Mouse (Mus musculus): ENCODE data around the gene Snx9.

Gene Snx9

DNA sequence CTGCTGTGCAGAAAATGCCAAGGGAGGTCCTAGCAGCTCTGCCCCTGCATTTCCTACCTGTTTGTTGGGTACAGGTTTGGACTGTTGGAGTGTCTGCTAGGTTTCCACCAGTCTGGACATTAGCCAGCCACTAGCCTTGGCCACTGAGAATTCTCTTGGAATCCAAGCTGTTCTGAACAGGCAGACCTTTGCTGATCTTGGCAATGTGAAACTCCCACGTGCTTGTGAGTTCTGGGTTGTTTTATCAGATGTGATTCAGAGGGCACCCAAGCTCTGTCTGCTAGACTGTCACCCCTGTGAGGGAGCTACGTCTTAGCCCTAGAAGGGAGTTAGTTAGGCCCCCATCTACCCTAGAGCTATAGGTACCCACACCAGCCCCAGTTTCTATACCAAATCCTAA is 96.3 kb downstream of the Snx9 start:
- TF ChIP-seq NANOG (IDR thresholded peaks at IDR 0.05; ENCODE audit: borderline replicate concordance, low read length): no peak
- no peak for TF ChIP-seq POU5F1 (IDR thresholded peaks at IDR 0.05; ENCODE audit: borderline replicate concordance, low read length)
- TF ChIP-seq CTCF (conservative IDR thresholded peaks at IDR 0.05; ENCODE audit: low read length): no peak
- peaks cover 52% of the 10 kb centered on the region for H3K27me3 ChIP-seq (ENCODE audit: insufficient read depth, low read length)
- H3K9me3 ChIP-seq (ENCODE audit: low read length): no peaks in the 10 kb centered on the region
- H3K4me1 ChIP-seq (replicated peaks; ENCODE audit: low read depth, low read length): peaks cover 20% of the 10 kb centered on the region
- no peaks in the 10 kb centered on the region for H3K36me3 ChIP-seq (ENCODE audit: insufficient read depth, low read length)
- no peak overlapping the region for H3K4me3 ChIP-seq (replicated peaks; ENCODE audit: low read length)

DNA sequence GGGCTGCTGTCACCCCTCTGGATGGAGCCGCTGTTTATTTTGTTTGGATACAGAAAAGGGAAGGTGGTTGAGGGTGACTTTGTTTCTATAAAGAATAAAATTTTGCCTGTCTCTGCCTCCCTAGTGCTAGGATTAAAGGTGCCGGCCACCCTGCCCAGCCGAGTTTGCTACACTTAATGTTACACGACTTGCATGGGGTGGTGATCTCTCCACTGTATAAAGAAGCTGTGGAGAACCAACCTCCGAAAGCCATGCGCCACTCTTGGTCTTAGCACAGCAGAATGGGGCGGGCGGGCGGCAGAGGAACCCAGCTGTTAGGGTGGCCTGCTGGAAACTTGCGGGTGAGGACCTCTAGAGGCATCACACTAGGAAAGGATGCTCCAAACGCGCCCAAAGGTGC is 98.7 kb downstream of the Snx9 start:
- TF ChIP-seq CTCF (conservative IDR thresholded peaks at IDR 0.05; ENCODE audit: low read length) (no peak), POU5F1 (IDR thresholded peaks at IDR 0.05; ENCODE audit: borderline replicate concordance, low read length) (no peak)
- Histone ChIP-seq H3K36me3 (ENCODE audit: insufficient read depth, low read length) (no peaks in the 10 kb centered on the region), H3K4me3 (replicated peaks; ENCODE audit: low read length) (peak overlapping the region; percentile 69), H3K4me1 (replicated peaks; ENCODE audit: low read depth, low read length) (peaks cover 17% of the 10 kb centered on the region), H3K27me3 (ENCODE audit: insufficient read depth, low read length) (peaks cover 56% of the 10 kb centered on the region), H3K9me3 (ENCODE audit: low read length) (no peaks in the 10 kb centered on the region)

DNA sequence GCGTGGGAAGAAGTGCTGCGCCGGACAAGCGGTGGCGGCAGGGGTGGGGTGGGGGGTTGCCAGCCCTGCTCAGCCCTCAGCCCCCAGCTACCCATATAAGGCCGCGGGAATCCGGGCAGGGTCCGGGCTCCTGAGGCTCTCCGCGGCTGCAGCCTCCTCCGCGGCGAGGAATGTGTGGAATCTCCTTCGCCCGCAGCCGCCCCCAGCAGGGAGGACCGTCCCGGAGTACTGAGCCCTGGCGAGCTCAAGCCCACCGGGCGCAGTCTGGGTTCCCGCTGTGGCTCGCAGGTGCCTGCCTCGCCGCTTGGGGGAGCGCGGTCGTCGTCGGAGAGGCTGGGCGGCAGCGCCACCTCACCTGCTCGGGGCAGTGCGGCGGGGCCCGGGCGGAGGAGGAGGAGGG is 99.7 kb downstream of the Snx9 start:
- TF ChIP-seq CTCF (conservative IDR thresholded peaks at IDR 0.05; ENCODE audit: low read length): no peak
- TF ChIP-seq NANOG (IDR thresholded peaks at IDR 0.05; ENCODE audit: borderline replicate concordance, low read length): no peak
- no peak for TF ChIP-seq POU5F1 (IDR thresholded peaks at IDR 0.05; ENCODE audit: borderline replicate concordance, low read length)
- Histone ChIP-seq H3K9me3 (ENCODE audit: low read length) (no peaks in the 10 kb centered on the region), H3K4me3 (replicated peaks; ENCODE audit: low read length) (peak overlapping the region; percentile 69), H3K27me3 (ENCODE audit: insufficient read depth, low read length) (peaks cover 65% of the 10 kb centered on the region), H3K36me3 (ENCODE audit: insufficient read depth, low read length) (no peaks in the 10 kb centered on the region), H3K4me1 (replicated peaks; ENCODE audit: low read depth, low read length) (peaks cover 16% of the 10 kb centered on the region)

- Histone ChIP-seq H3K9me3 (ENCODE audit: low read length) (no peaks in the 10 kb centered on the region), H3K36me3 (ENCODE audit: insufficient read depth, low read length) (no peaks in the 10 kb centered on the region), H3K4me1 (replicated peaks; ENCODE audit: low read depth, low read length) (peaks cover 14% of the 10 kb centered on the region), H3K4me3 (replicated peaks; ENCODE audit: low read length) (peak within 1 kb of the TSS; percentile 77), H3K27me3 (ENCODE audit: insufficient read depth, low read length) (peaks cover 66% of the 10 kb centered on the region)
- TF ChIP-seq POU5F1 (IDR thresholded peaks at IDR 0.05; ENCODE audit: borderline replicate concordance, low read length): no peak
- TF ChIP-seq NANOG (IDR thresholded peaks at IDR 0.05; ENCODE audit: borderline replicate concordance, low read length): no peak
- TF ChIP-seq CTCF (conservative IDR thresholded peaks at IDR 0.05; ENCODE audit: low read length): no peak
Observed at GRCm38 (mm10) chr17:5941230-5942043, 100.3 kb downstream of the Snx9 start, which contains the start of gene Synj2. Gene Synj2, plus strand, starts transcription at chr17:5941280.

DNA sequence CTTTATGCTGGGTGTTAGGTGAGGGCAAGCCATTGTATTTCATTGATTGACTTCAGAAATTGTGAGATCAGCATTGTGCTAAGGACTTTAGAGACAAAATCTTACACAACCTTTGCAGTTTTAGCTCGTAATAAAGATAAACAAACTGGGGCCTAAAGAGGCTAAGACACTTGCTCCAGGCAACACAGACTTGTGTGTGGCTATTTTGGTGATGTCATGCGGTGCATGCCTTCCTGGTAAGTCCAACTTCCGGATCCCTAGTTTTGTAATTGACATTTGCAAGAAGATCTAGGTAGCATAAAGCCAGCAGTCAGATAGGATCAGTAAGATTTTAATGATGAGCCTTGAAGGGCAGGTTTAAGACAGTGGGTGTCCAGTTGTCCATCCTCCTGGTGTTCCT is 101.0 kb downstream of the Snx9 start:
- no peaks in the 10 kb centered on the region for H3K9me3 ChIP-seq (ENCODE audit: low read length)
- H3K36me3 ChIP-seq (ENCODE audit: insufficient read depth, low read length): no peaks in the 10 kb centered on the region
- peaks cover 65% of the 10 kb centered on the region for H3K27me3 ChIP-seq (ENCODE audit: insufficient read depth, low read length)
- H3K4me3 ChIP-seq (replicated peaks; ENCODE audit: low read length): peak overlapping the region; percentile 77; the same call in 1 of the 2 replicates
- TF ChIP-seq POU5F1 (IDR thresholded peaks at IDR 0.05; ENCODE audit: borderline replicate concordance, low read length): no peak
- peaks cover 20% of the 10 kb centered on the region for H3K4me1 ChIP-seq (replicated peaks; ENCODE audit: low read depth, low read length)

DNA sequence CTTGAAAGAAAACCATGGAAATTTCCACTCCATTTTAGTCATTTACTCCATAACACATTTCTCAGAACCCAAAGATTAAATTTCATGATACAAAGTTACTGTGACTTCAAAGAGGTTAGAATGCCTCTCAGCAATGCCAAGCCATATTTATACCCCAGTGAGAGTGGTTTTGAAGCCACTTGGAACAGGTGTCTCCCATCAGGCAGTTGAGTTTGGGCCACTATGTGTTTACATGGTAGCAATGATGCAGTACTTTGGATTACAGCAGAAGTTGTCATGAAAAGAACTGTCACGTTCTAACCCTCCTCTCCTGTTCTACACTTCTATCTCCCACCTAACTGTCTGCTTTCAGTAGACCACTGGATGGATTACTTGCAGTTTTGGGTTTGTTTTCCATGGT is 101.9 kb downstream of the Snx9 start:
- Histone ChIP-seq H3K36me3 (ENCODE audit: insufficient read depth, low read length) (no peaks in the 10 kb centered on the region), H3K9me3 (ENCODE audit: low read length) (no peaks in the 10 kb centered on the region), H3K27me3 (ENCODE audit: insufficient read depth, low read length) (peaks cover 57% of the 10 kb centered on the region), H3K4me3 (replicated peaks; ENCODE audit: low read length) (no peak overlapping the region), H3K4me1 (replicated peaks; ENCODE audit: low read depth, low read length) (peaks cover 26% of the 10 kb centered on the region)
- TF ChIP-seq NANOG (IDR thresholded peaks at IDR 0.05; ENCODE audit: borderline replicate concordance, low read length) (no peak), POU5F1 (IDR thresholded peaks at IDR 0.05; ENCODE audit: borderline replicate concordance, low read length) (no peak), CTCF (conservative IDR thresholded peaks at IDR 0.05; ENCODE audit: low read length) (no peak)

- Histone ChIP-seq H3K4me3 (replicated peaks; ENCODE audit: low read length) (no peak overlapping the region), H3K36me3 (ENCODE audit: insufficient read depth, low read length) (no peaks in the 10 kb centered on the region), H3K4me1 (replicated peaks; ENCODE audit: low read depth, low read length) (peaks cover 24% of the 10 kb centered on the region), H3K27me3 (ENCODE audit: insufficient read depth, low read length) (peaks cover 23% of the 10 kb centered on the region), H3K9me3 (ENCODE audit: low read length) (no peaks in the 10 kb centered on the region)
- no peak for TF ChIP-seq NANOG (IDR thresholded peaks at IDR 0.05; ENCODE audit: borderline replicate concordance, low read length)
- no peak for TF ChIP-seq CTCF (conservative IDR thresholded peaks at IDR 0.05; ENCODE audit: low read length)
- no peak for TF ChIP-seq POU5F1 (IDR thresholded peaks at IDR 0.05; ENCODE audit: borderline replicate concordance, low read length)
Observed at GRCm38 (mm10) chr17:5947039-5947438, 105.9 kb downstream of the Snx9 start.

- Histone ChIP-seq H3K4me3 (replicated peaks; ENCODE audit: low read length) (no peak overlapping the region), H3K4me1 (replicated peaks; ENCODE audit: low read depth, low read length) (peaks cover 25% of the 10 kb centered on the region), H3K9me3 (ENCODE audit: low read length) (peaks cover 11% of the 10 kb centered on the region), H3K36me3 (ENCODE audit: insufficient read depth, low read length) (no peaks in the 10 kb centered on the region), H3K27me3 (ENCODE audit: insufficient read depth, low read length) (no peaks in the 10 kb centered on the region)
- TF ChIP-seq POU5F1 (IDR thresholded peaks at IDR 0.05; ENCODE audit: borderline replicate concordance, low read length) (no peak), CTCF (conservative IDR thresholded peaks at IDR 0.05; ENCODE audit: low read length) (no peak), NANOG (IDR thresholded peaks at IDR 0.05; ENCODE audit: borderline replicate concordance, low read length) (no peak)
Observed at GRCm38 (mm10) chr17:5952455-5952854, 111.3 kb downstream of the Snx9 start.

All from E14TG2a.4 (cell line).